Mouse (Mus musculus) limb, embryonic 12.5 days (tissue): Measurements from ENCODE around the gene Gm10203. TPM values are rescaled to one million over a fixed set of nuclear protein-coding genes. Genes with fewer than 3 reads are reported as not detected.
A peak's percentile ranks its signal among the peaks of the same experiment; 100 is the strongest.

Experiments
- ATAC-seq: fragments of 200-750 bp; cut with Nextera tagmentation; 2 replicates; pipeline ENCODE4 v1.8.0; 2017; ENCODE audit warnings: low read depth, moderate TSS enrichment; ENCODE audit not compliant: insufficient number of reproducible peaks, insufficient read depth, low FRiP score, low TSS enrichment
- H3K27ac ChIP-seq: fragments of 300-500 bp; sonication (generic); 2 replicates; pipeline ENCODE4 v1.5.1; 2016; ENCODE audit warnings: mild to moderate bottlenecking, moderate library complexity
- H3K27me3 ChIP-seq: fragments of 300-500 bp; sonication (generic); 2 replicates; pipeline ENCODE4 v1.6.1; 2016; ENCODE audit warnings: mild to moderate bottlenecking, moderate library complexity
- H3K36me3 ChIP-seq: fragments of 300-500 bp; sonication (generic); 2 replicates; pipeline ENCODE4 v1.6.1; 2016; ENCODE audit warnings: mild to moderate bottlenecking, moderate library complexity
- H3K4me1 ChIP-seq: fragments of 300-500 bp; sonication (generic); replicated peaks from 2 replicates; pipeline ENCODE4 v1.6.1; 2016
- H3K4me2 ChIP-seq: fragments of 300-500 bp; sonication (generic); 2 replicates; pipeline ENCODE4 v1.6.1; 2016; ENCODE audit warnings: mild to moderate bottlenecking, moderate library complexity
- H3K4me3 ChIP-seq: fragments of 300-500 bp; sonication (generic); replicated peaks from 2 replicates; pipeline ENCODE4 v1.5.1; 2016; ENCODE audit warnings: mild to moderate bottlenecking
- H3K9ac ChIP-seq: fragments of 300-500 bp; sonication (generic); replicated peaks from 2 replicates; pipeline ENCODE4 v1.6.1; 2016; ENCODE audit warnings: mild to moderate bottlenecking, moderate library complexity
- H3K9me3 ChIP-seq: fragments of 300-500 bp; sonication (generic); 2 replicates; pipeline ENCODE4 v1.6.1; 2016; ENCODE audit warnings: mild to moderate bottlenecking, moderate library complexity
- WGBS: fragments of 180-500 bp; shearing (Covaris S2); methylation state at CpG from one replicate; pipeline ENCODE4 v1.1.7; 2016; 5-methylcytosine and 5-hydroxymethylcytosine counted together
- polyA plus RNA-seq: library from polyadenylated mRNA; unstranded; fragments of >200 nt; fragmentation: Nextera tagmentation; extraction: Ambion mirVana; gene quantifications from 2 replicates; pipeline ENCODE4 v1.2.1, GENCODE M21; 2016

Gm10203 gene
- polyA plus RNA-seq, 1 experiment from 2014 or later: not detected

- no peaks in the 10 kb centered on the region for H3K36me3 ChIP-seq
- H3K4me3 ChIP-seq: no peak overlapping the region
- H3K27ac ChIP-seq: no peak overlapping the region
- no peak for ATAC-seq
- H3K27me3 ChIP-seq: no peaks in the 10 kb centered on the region
- peaks cover 12% of the 10 kb centered on the region for H3K4me1 ChIP-seq
- no peaks in the 10 kb centered on the region for H3K9me3 ChIP-seq
- H3K9ac ChIP-seq: no peak overlapping the region
- 70% methylated on average over 6 of the region's 6 CpGs for WGBS
- no peak overlapping the region for H3K4me2 ChIP-seq
Measured at GRCm38 (mm10) chr6:149135631-149136030, 5.7 kb downstream of the Gm10203 start.

DNA sequence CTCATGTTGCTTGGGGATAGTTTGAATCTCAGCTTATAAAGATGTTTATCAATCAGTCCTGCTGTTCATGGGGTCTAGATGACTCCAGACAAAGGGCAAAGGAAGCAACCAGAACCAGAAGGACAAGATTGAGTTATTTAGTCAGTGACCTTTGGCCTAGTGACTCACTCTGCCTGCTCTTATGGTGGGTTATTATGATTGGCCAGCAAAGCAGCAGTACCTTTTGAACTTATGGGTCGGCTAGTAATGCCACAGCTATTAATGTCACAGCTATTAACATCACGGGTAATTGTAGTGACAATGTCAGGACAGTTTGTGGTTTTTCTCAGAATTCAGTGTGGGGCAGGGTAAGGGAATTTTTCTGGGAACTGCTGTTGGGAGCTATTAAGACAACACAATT is 8.0 kb downstream of the Gm10203 start:
- H3K27me3 ChIP-seq: no peaks in the 10 kb centered on the region
- ATAC-seq: no peak
- peaks cover 19% of the 10 kb centered on the region for H3K4me1 ChIP-seq
- peaks cover 1% of the 10 kb centered on the region; the same call in 1 of the 2 replicates for H3K36me3 ChIP-seq
- H3K9ac ChIP-seq: no peak overlapping the region
- H3K4me2 ChIP-seq: no peak overlapping the region
- no peak overlapping the region for H3K27ac ChIP-seq
- no peak overlapping the region for H3K4me3 ChIP-seq
- no peaks in the 10 kb centered on the region for H3K9me3 ChIP-seq
- WGBS: 46% methylated on average over 2 of the region's 2 CpGs

GRCm38 (mm10) chr6:149139011-149139410 is 9.0 kb downstream of the Gm10203 start:
- H3K27ac ChIP-seq: no peak overlapping the region
- H3K4me1 ChIP-seq: peaks cover 19% of the 10 kb centered on the region
- no peaks in the 10 kb centered on the region for H3K9me3 ChIP-seq
- peaks cover 6% of the 10 kb centered on the region for H3K36me3 ChIP-seq
- no peak overlapping the region for H3K9ac ChIP-seq
- WGBS: 86% methylated on average over 3 of the region's 3 CpGs
- no peak overlapping the region for H3K4me2 ChIP-seq
- no peaks in the 10 kb centered on the region for H3K27me3 ChIP-seq
- no peak for ATAC-seq
- no peak overlapping the region for H3K4me3 ChIP-seq

GRCm38 (mm10) chr6:149139471-149139870 is 9.5 kb downstream of the Gm10203 start, which contains the start of gene Etfbkmt:
TSS of gene Etfbkmt (plus strand) at chr6:149139849.
- Histone ChIP-seq H3K27me3 (no peaks in the 10 kb centered on the region), H3K36me3 (peaks cover 10% of the 10 kb centered on the region), H3K4me3 (no peak within 1 kb of the TSS), H3K4me2 (no peak within 1 kb of the TSS), H3K27ac (no peak within 1 kb of the TSS), H3K9ac (no peak within 1 kb of the TSS), H3K4me1 (peaks cover 15% of the 10 kb centered on the region), H3K9me3 (no peaks in the 10 kb centered on the region)
- no peak for ATAC-seq
- WGBS: 78% methylated on average over 1 of the region's 1 CpGs

DNA sequence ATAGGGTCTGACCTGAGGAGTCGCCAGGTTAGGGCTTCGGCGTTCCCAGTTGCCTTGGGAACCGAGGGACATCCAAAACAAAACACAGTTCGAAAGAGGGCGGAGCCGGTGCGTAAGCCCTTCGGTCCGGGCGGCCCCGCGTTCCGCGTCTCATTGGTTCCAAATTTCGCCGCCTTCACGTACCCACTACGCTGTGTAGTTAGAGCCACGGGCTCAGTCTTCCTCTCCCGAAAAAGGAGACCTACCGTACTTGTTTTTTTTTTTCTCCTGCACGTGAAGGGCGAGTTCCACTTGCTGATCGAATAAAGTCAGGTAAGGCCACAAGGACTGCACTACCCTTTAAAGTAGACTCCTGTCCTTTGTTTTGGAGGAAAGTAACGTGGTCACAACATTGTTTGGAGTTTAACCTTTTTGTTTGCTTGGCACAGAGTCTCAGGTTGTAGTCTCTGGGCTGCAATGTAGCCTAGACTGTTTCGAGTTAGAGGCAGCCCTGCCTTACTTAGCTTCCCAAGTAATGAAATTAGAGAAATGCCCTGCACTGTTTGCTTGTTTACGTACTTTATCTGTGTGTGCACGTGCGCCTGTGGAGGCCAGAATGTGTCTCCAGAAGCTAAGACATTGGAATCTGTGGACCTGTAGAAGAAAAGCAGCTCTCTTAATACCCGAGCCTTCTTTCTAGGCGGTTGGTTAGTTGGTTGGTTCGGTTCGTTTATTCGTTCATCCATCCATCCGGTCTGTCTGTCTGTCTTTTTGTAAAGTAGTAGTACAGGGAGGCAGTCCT is 11.6 kb downstream of the Gm10203 start:
- peak; percentile 96 for ATAC-seq
- peaks cover 18% of the 10 kb centered on the region for H3K36me3 ChIP-seq
- peak overlapping the region; percentile 61 for H3K4me2 ChIP-seq
- peak overlapping the region; percentile 53 for H3K27ac ChIP-seq
- no peaks in the 10 kb centered on the region for H3K9me3 ChIP-seq
- H3K9ac ChIP-seq: peak overlapping the region; percentile 74
- 7% methylated on average over 36 of the region's 36 CpGs for WGBS
- H3K4me1 ChIP-seq: 0 out of 2 replicates have a peak, but pooled peaks cover 6% of the 10 kb centered on the region
- H3K27me3 ChIP-seq: no peaks in the 10 kb centered on the region
- peak overlapping the region; percentile 55 for H3K4me3 ChIP-seq

DNA sequence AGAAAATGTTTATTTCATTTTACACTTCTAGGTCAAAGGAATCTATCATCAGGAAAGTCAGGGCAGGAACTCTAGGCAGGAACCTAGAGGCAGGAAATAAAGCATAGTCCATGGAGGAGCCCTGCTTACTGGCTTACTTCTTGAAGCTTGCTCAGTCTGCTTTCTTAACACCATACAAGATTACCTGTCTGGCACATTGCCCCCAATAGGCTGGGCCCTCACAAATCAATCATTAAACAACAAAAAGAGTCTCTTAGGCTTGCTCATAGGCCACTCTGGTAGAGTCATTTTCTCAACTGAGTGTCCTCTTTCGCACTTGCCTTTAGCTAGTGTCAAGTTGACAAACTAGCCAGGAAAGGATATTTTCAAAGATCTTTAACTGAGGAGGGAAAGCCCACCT is 15.2 kb downstream of the Gm10203 start:
- WGBS: 97% methylated on average over 1 of the region's 1 CpGs
- H3K4me2 ChIP-seq: no peak overlapping the region
- no peak overlapping the region for H3K9ac ChIP-seq
- H3K27me3 ChIP-seq: no peaks in the 10 kb centered on the region
- no peak overlapping the region for H3K4me3 ChIP-seq
- H3K4me1 ChIP-seq: 0 out of 2 replicates have a peak, but pooled peaks cover 6% of the 10 kb centered on the region
- no peak overlapping the region for H3K27ac ChIP-seq
- H3K36me3 ChIP-seq: peaks cover 26% of the 10 kb centered on the region
- ATAC-seq: no peak
- no peaks in the 10 kb centered on the region for H3K9me3 ChIP-seq

GRCm38 (mm10) chr6:149148436-149149229 is 18.7 kb downstream of the Gm10203 start:
- ATAC-seq: no peak
- Histone ChIP-seq H3K4me2 (no peak overlapping the region), H3K36me3 (peaks cover 37% of the 10 kb centered on the region), H3K9ac (no peak overlapping the region), H3K4me3 (no peak overlapping the region), H3K4me1 (no peaks in the 10 kb centered on the region), H3K27ac (no peak overlapping the region), H3K27me3 (no peaks in the 10 kb centered on the region), H3K9me3 (no peaks in the 10 kb centered on the region)
- WGBS: 83% methylated on average over 7 of the region's 7 CpGs

DNA sequence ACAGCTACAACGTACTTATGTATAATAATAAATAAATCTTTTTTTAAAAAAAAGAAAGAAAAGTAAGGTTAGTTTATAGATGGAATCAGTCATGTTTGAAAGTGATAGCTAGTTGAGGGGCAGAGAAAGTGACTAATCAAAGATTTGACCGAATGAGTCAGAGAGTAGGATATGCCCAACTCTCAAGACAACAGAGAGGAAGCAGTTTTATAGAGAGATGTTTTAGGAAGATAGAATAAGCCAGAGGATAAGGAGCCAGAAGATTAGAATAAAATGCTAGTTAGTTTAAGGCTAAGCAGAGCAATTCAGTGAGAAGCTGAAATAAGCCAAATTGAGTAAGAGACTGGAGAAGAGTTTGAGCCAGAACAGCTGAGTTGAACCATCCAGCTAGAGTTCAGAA is 22.1 kb downstream of the Gm10203 start:
- Histone ChIP-seq H3K4me2 (no peak overlapping the region), H3K4me1 (peaks cover 10% of the 10 kb centered on the region), H3K27ac (no peak overlapping the region), H3K36me3 (peaks cover 35% of the 10 kb centered on the region), H3K4me3 (no peak overlapping the region), H3K9ac (no peak overlapping the region), H3K9me3 (no peaks in the 10 kb centered on the region), H3K27me3 (no peaks in the 10 kb centered on the region)
- WGBS: 94% methylated on average over 2 of the region's 2 CpGs
- no peak for ATAC-seq

GRCm38 (mm10) chr6:149153473-149154115 is 23.6 kb downstream of the Gm10203 start:
- H3K4me2 ChIP-seq: no peak overlapping the region
- no peak overlapping the region for H3K4me3 ChIP-seq
- ATAC-seq: no peak
- no peak overlapping the region for H3K9ac ChIP-seq
- H3K27ac ChIP-seq: no peak overlapping the region
- H3K4me1 ChIP-seq: peaks cover 10% of the 10 kb centered on the region
- H3K9me3 ChIP-seq: no peaks in the 10 kb centered on the region
- peaks cover 43% of the 10 kb centered on the region for H3K36me3 ChIP-seq
- WGBS: 41% methylated on average over 6 of the region's 6 CpGs
- no peaks in the 10 kb centered on the region for H3K27me3 ChIP-seq

DNA sequence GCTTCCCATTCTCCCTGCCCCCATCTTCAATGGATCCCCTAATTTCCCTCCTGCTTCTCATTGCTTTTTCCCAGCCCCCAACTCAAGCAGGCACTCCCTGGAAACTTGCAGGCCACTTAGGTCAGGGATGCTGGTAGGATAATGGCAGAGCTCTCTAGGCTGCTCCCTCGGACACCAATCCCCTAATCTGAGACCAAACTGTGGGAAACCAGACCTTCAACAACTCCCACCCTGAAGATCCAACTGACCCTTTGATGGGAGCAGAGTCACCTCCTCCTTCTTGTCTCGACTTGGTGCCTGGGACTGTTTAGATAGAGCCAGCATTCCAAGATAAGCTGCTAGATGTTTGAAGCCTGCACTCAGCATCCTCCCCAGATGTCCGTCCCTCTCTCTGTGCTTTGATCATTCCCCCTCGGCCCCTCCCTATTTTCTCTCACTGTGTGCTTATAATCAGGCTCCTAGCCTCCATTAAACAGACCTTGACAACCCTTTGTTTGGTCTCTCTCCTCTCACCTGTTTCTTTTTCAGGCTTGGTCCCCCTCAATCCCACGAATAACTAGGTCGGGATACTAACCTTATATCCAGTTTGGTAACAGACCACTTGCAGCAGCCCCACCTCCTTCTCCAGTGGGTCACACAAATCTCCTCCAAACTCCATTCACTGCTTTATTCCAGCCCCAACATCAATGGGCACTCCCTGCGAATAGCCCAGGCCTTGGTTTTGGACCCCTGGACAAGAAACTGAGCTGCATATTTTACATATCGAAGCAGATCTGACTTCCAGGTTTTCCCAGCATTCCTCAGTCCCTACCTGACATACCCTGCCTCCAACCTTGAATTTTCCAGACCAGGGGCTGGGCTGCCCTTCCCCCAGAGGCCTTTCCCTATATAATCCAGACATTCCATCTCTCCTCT is 24.4 kb downstream of the Gm10203 start:
- Histone ChIP-seq H3K4me3 (no peak overlapping the region), H3K27me3 (no peaks in the 10 kb centered on the region), H3K4me1 (peaks cover 10% of the 10 kb centered on the region), H3K36me3 (peaks cover 50% of the 10 kb centered on the region), H3K27ac (no peak overlapping the region), H3K9ac (no peak overlapping the region), H3K9me3 (no peaks in the 10 kb centered on the region), H3K4me2 (no peak overlapping the region)
- 16% methylated on average over 8 of the region's 8 CpGs for WGBS
- ATAC-seq: no peak
